Mouse (Mus musculus): Measurements from ENCODE around the gene Sap30l. TPM values are rescaled to one million over a fixed set of nuclear protein-coding genes. Genes with fewer than 3 reads are reported as not detected.
A peak's percentile ranks its signal among the peaks of the same experiment; 100 is the strongest.

Gene Sap30l
- polyA plus RNA-seq, 1 experiment from 2014 or later, result 20.4 TPM

- H3K4me1 ChIP-seq (ENCODE audit: control insufficient read depth in 2 of 2, insufficient read depth in 2 of 2, low read length in 2 of 2), result peaks cover 8 to 22% of the 10 kb centered on the region in 2 experiments
- no peak for ATAC-seq (ENCODE audit: insufficient number of reproducible peaks, insufficient read depth, low FRiP score, low read depth)
- peak overlapping the region; percentile 93 for H3K9ac ChIP-seq (ENCODE audit: low read length)
- H3K27me3 ChIP-seq (ENCODE audit: control insufficient read depth, insufficient read depth, low read length), result no peaks in the 10 kb centered on the region
- no peaks in the 10 kb centered on the region for H3K36me3 ChIP-seq (ENCODE audit: control insufficient read depth, insufficient read depth, low read length)
- H3K4me2 ChIP-seq (ENCODE audit: low read length), result peak overlapping the region; percentile 91
- peak overlapping the region; percentile 75 to 85 for H3K4me3 ChIP-seq (ENCODE audit: control insufficient read depth in 1 of 2, insufficient read depth in 1 of 2, low read depth in 1 of 2, low read length in 2 of 2)
- peak overlapping the region; percentile 79 to 81 for H3K27ac ChIP-seq (replicated peaks in 1 of 2; ENCODE audit: control insufficient read depth in 1 of 2, insufficient read depth in 1 of 2, low read depth in 2 of 2, low read length in 2 of 2)
- 13% methylated on average over 22 of the region's 22 CpGs for WGBS
- H3K9me3 ChIP-seq (ENCODE audit: control insufficient read depth, low read length), result no peaks in the 10 kb centered on the region
Measured at GRCm38 (mm10) chr11:57800266-57800951, 1.0 kb upstream of the Sap30l start.

GRCm38 (mm10) chr11:57801766-57802510 is 501 bp downstream of the Sap30l start:
- Histone ChIP-seq H3K4me2 (ENCODE audit: low read length) (peak overlapping the region; percentile 91), H3K4me1 (ENCODE audit: control insufficient read depth in 2 of 2, insufficient read depth in 2 of 2, low read length in 2 of 2) (peaks cover 8 to 22% of the 10 kb centered on the region in 2 experiments), H3K27ac (replicated peaks in 1 of 2; ENCODE audit: control insufficient read depth in 1 of 2, insufficient read depth in 1 of 2, low read depth in 2 of 2, low read length in 2 of 2) (peak overlapping the region; percentile 5 to 81; a peak in 2 of 4 replicates), H3K27me3 (ENCODE audit: control insufficient read depth, insufficient read depth, low read length) (no peaks in the 10 kb centered on the region), H3K36me3 (ENCODE audit: control insufficient read depth, insufficient read depth, low read length) (peaks cover 10% of the 10 kb centered on the region; the same call in 1 of the 2 replicates), H3K4me3 (ENCODE audit: control insufficient read depth in 1 of 2, insufficient read depth in 1 of 2, low read depth in 1 of 2, low read length in 2 of 2) (peak overlapping the region; percentile 85), H3K9ac (ENCODE audit: low read length) (peak overlapping the region; percentile 93), H3K9me3 (ENCODE audit: control insufficient read depth, low read length) (no peaks in the 10 kb centered on the region)
- ATAC-seq (ENCODE audit: insufficient number of reproducible peaks, insufficient read depth, low FRiP score, low read depth), result peak; percentile 60
- under 1% methylated on average over 74 of the region's 85 CpGs for WGBS

GRCm38 (mm10) chr11:57802511-57802870 is 1.1 kb downstream of the Sap30l start:
- H3K9ac ChIP-seq (ENCODE audit: low read length), result peak overlapping the region; percentile 93
- no peak for ATAC-seq (ENCODE audit: insufficient number of reproducible peaks, insufficient read depth, low FRiP score, low read depth)
- peak overlapping the region; percentile 85 for H3K4me3 ChIP-seq (ENCODE audit: control insufficient read depth in 1 of 2, insufficient read depth in 1 of 2, low read depth in 1 of 2, low read length in 2 of 2)
- H3K36me3 ChIP-seq (ENCODE audit: control insufficient read depth, insufficient read depth, low read length), result peaks cover 14% of the 10 kb centered on the region; the same call in 1 of the 2 replicates
- no peaks in the 10 kb centered on the region for H3K9me3 ChIP-seq (ENCODE audit: control insufficient read depth, low read length)
- no peaks in the 10 kb centered on the region for H3K27me3 ChIP-seq (ENCODE audit: control insufficient read depth, insufficient read depth, low read length)
- H3K4me2 ChIP-seq (ENCODE audit: low read length), result peak overlapping the region; percentile 91
- under 1% methylated on average over 18 of the region's 18 CpGs for WGBS
- H3K4me1 ChIP-seq (ENCODE audit: control insufficient read depth in 2 of 2, insufficient read depth in 2 of 2, low read length in 2 of 2), result peaks cover 10 to 22% of the 10 kb centered on the region in 2 experiments
- H3K27ac ChIP-seq (replicated peaks in 1 of 2; ENCODE audit: control insufficient read depth in 1 of 2, insufficient read depth in 1 of 2, low read depth in 2 of 2, low read length in 2 of 2), result peak overlapping the region in 1 of 2 experiments; percentile 81; a peak in 1 of 4 replicates

GRCm38 (mm10) chr11:57805047-57805446 is 3.6 kb downstream of the Sap30l start:
- H3K4me1 ChIP-seq (ENCODE audit: control insufficient read depth in 2 of 2, insufficient read depth in 2 of 2, low read length in 2 of 2), result peaks cover 11 to 24% of the 10 kb centered on the region in 2 experiments
- ATAC-seq (ENCODE audit: insufficient number of reproducible peaks, insufficient read depth, low FRiP score, low read depth), result no peak
- WGBS, result 77% methylated on average over 3 of the region's 3 CpGs

GRCm38 (mm10) chr11:57809017-57809731 is 7.7 kb downstream of the Sap30l start:
- Histone ChIP-seq H3K27ac (replicated peaks in 1 of 2; ENCODE audit: control insufficient read depth in 1 of 2, insufficient read depth in 1 of 2, low read depth in 2 of 2, low read length in 2 of 2) (no peak overlapping the region), H3K27me3 (ENCODE audit: control insufficient read depth, insufficient read depth, low read length) (no peaks in the 10 kb centered on the region), H3K4me3 (ENCODE audit: control insufficient read depth in 1 of 2, insufficient read depth in 1 of 2, low read depth in 1 of 2, low read length in 2 of 2) (no peak overlapping the region), H3K36me3 (ENCODE audit: control insufficient read depth, insufficient read depth, low read length) (peaks cover 58% of the 10 kb centered on the region), H3K9ac (ENCODE audit: low read length) (no peak overlapping the region), H3K4me1 (ENCODE audit: control insufficient read depth in 2 of 2, insufficient read depth in 2 of 2, low read length in 2 of 2) (peaks cover 3 to 5% of the 10 kb centered on the region in 2 experiments; a peak in 3 of 4 replicates), H3K4me2 (ENCODE audit: low read length) (no peak overlapping the region), H3K9me3 (ENCODE audit: control insufficient read depth, low read length) (no peaks in the 10 kb centered on the region)
- no peak for ATAC-seq (ENCODE audit: insufficient number of reproducible peaks, insufficient read depth, low FRiP score, low read depth)
- 89% methylated on average over 17 of the region's 17 CpGs for WGBS

More at GRCm38 (mm10) chr11:57805047-57805446, 3.6 kb downstream of the Sap30l start:
- no peak overlapping the region for H3K4me3 ChIP-seq (ENCODE audit: control insufficient read depth in 1 of 2, insufficient read depth in 1 of 2, low read depth in 1 of 2, low read length in 2 of 2)
- no peak overlapping the region for H3K27ac ChIP-seq (replicated peaks in 1 of 2; ENCODE audit: control insufficient read depth in 1 of 2, insufficient read depth in 1 of 2, low read depth in 2 of 2, low read length in 2 of 2)
- peaks cover 35% of the 10 kb centered on the region for H3K36me3 ChIP-seq (ENCODE audit: control insufficient read depth, insufficient read depth, low read length)
- no peak overlapping the region for H3K4me2 ChIP-seq (ENCODE audit: low read length)
- no peaks in the 10 kb centered on the region for H3K27me3 ChIP-seq (ENCODE audit: control insufficient read depth, insufficient read depth, low read length)
- no peaks in the 10 kb centered on the region for H3K9me3 ChIP-seq (ENCODE audit: control insufficient read depth, low read length)
- no peak overlapping the region for H3K9ac ChIP-seq (ENCODE audit: low read length)

GRCm38 (mm10) chr11:57809732-57810098 is 8.3 kb downstream of the Sap30l start:
- Histone ChIP-seq H3K27me3 (ENCODE audit: control insufficient read depth, insufficient read depth, low read length) (no peaks in the 10 kb centered on the region), H3K4me2 (ENCODE audit: low read length) (no peak overlapping the region), H3K9ac (ENCODE audit: low read length) (no peak overlapping the region), H3K4me1 (ENCODE audit: control insufficient read depth in 2 of 2, insufficient read depth in 2 of 2, low read length in 2 of 2) (peaks cover 3 to 5% of the 10 kb centered on the region in 2 experiments; a peak in 3 of 4 replicates), H3K36me3 (ENCODE audit: control insufficient read depth, insufficient read depth, low read length) (peaks cover 58% of the 10 kb centered on the region), H3K27ac (replicated peaks in 1 of 2; ENCODE audit: control insufficient read depth in 1 of 2, insufficient read depth in 1 of 2, low read depth in 2 of 2, low read length in 2 of 2) (no peak overlapping the region), H3K9me3 (ENCODE audit: control insufficient read depth, low read length) (no peaks in the 10 kb centered on the region), H3K4me3 (ENCODE audit: control insufficient read depth in 1 of 2, insufficient read depth in 1 of 2, low read depth in 1 of 2, low read length in 2 of 2) (no peak overlapping the region)
- ATAC-seq (ENCODE audit: insufficient number of reproducible peaks, insufficient read depth, low FRiP score, low read depth), result no peak
- 85% methylated on average over 8 of the region's 8 CpGs for WGBS

GRCm38 (mm10) chr11:57811006-57811405 is 9.6 kb downstream of the Sap30l start:
- Histone ChIP-seq H3K9me3 (ENCODE audit: control insufficient read depth, low read length) (no peaks in the 10 kb centered on the region), H3K9ac (ENCODE audit: low read length) (no peak overlapping the region), H3K4me1 (ENCODE audit: control insufficient read depth in 2 of 2, insufficient read depth in 2 of 2, low read length in 2 of 2) (peaks cover 3 to 5% of the 10 kb centered on the region in 2 experiments; a peak in 3 of 4 replicates), H3K4me2 (ENCODE audit: low read length) (no peak overlapping the region), H3K36me3 (ENCODE audit: control insufficient read depth, insufficient read depth, low read length) (peaks cover 55% of the 10 kb centered on the region), H3K27me3 (ENCODE audit: control insufficient read depth, insufficient read depth, low read length) (no peaks in the 10 kb centered on the region), H3K27ac (replicated peaks in 1 of 2; ENCODE audit: control insufficient read depth in 1 of 2, insufficient read depth in 1 of 2, low read depth in 2 of 2, low read length in 2 of 2) (no peak overlapping the region), H3K4me3 (ENCODE audit: control insufficient read depth in 1 of 2, insufficient read depth in 1 of 2, low read depth in 1 of 2, low read length in 2 of 2) (no peak overlapping the region)
- no peak for ATAC-seq (ENCODE audit: insufficient number of reproducible peaks, insufficient read depth, low FRiP score, low read depth)
- WGBS, result 89% methylated on average over 7 of the region's 7 CpGs

Data from heart, embryonic 14.5 days (tissue).